Mouse (Mus musculus): ENCODE measurements around the gene Cldn34b2. TPM values are rescaled to one million over a fixed set of nuclear protein-coding genes. Genes with fewer than 3 reads are reported as not detected.
"Not testable (repeated sequence)": the region's sequence is repeated elsewhere in the genome, so short reads cannot be mapped to it uniquely, and the experiment has no call there.

Cldn34b2 gene
- not detected for total RNA-seq (2021)
- long read RNA-seq = 0 reads

GRCm38 (mm10) chrX:155128312-155128711 is at the start of gene Cldn34b2:
Cldn34b2 (minus strand) TSS chrX:155128412.
- DNase-seq (ENCODE audit: low spot score in 2 of 2) = not testable (repeated sequence)

GRCm38 (mm10) chrX:155177640-155178039 is 49.4 kb upstream of the Cldn34b2 start:
- no peak for DNase-seq (ENCODE audit: low spot score in 2 of 2)

DNA sequence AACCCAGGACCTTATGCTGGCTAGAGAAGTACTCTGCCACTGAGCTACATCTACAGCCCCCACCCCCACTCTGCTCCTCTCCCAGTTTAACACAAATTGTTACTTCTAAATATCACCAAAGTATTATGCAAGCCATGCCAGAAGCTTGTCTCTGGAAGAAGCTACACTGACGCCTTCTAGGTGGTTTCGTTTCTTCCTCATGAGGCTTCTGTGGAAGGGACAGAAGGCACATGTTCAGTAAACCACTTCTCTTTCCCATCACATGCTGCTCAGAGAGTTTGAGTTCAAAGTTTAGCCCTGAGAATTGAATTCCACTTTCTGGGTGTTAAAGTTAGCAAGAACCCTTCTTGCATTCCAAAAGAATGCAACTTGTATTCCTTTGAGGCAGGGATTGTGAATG is 49.0 kb upstream of the Cldn34b2 start:
- DNase-seq (ENCODE audit: low spot score in 2 of 2) = no peak

GRCm38 (mm10) chrX:155175568-155175967 is 47.4 kb upstream of the Cldn34b2 start:
- no peak for DNase-seq (ENCODE audit: low spot score in 2 of 2)

- no peak for DNase-seq (ENCODE audit: low spot score in 2 of 2)
These were observed 44.1 kb upstream of the Cldn34b2 start for GRCm38 (mm10) chrX:155172310-155172709.

DNA sequence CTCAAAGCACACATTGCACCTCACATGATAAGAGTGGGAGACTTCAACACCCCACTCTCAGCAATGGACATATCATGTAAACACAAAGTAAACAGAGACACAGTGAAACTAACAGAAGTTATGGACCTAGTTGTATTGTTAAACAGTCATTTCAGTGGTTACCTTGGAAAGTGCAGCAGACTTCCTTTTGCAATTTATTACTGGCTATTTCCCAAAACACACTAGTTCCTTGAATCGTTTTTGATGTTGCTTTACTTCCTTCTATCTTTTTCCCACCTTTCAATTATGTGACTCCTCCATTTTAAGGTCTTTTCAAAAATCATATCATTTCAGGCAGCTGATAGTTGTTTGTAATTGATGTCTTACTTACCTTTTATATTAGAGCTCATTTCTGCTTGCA is 43.5 kb upstream of the Cldn34b2 start:
- DNase-seq (ENCODE audit: low spot score in 2 of 2) = no peak

GRCm38 (mm10) chrX:155169886-155170285 is 41.7 kb upstream of the Cldn34b2 start:
- DNase-seq (ENCODE audit: low spot score in 2 of 2) = no peak

- DNase-seq (ENCODE audit: low spot score in 2 of 2) = no peak
These were observed 39.5 kb upstream of the Cldn34b2 start for GRCm38 (mm10) chrX:155167667-155168066.

DNA sequence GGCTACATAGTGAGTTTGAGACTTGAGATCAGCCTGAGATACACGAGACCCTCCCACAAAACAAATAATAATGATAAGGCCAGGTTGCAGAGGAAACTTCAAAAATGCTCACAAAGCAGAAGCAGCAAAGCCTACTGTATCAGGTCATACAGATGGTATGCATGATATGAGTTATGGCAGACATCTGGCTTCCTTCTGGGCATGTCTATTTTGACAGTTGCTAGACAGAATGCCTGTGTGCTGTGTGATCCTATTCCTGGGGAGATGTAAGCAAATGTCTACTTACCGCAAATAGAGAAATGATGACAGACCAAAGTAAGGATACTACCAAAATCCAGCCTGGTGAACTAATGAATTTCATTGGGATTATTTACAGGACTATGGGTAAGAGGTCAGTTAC is 38.1 kb upstream of the Cldn34b2 start:
- no peak for DNase-seq (ENCODE audit: low spot score in 2 of 2)

- no peak for DNase-seq (ENCODE audit: low spot score in 2 of 2)
These were observed 35.3 kb upstream of the Cldn34b2 start for GRCm38 (mm10) chrX:155163553-155163952.

DNA sequence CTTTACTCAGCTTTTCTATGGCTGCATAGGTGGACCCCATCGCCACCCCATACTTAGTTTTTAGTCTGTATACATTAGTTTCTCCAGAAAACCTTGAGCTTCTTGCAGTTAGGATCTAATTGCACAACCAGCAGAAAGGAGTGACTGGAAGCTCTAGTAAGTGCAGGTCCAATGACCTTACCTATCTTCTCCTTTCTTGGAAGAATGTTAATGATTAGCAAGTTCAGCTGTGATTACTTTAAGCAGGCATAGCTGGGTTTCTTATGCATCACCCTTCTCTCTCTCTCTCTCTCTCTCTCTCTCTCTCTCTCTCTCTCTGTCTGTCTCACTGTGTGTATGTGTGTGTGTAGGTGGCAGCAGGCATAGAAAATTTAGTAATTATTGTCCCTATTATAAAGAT is 23.7 kb upstream of the Cldn34b2 start:
- no peak for DNase-seq (ENCODE audit: low spot score in 2 of 2)

DNA sequence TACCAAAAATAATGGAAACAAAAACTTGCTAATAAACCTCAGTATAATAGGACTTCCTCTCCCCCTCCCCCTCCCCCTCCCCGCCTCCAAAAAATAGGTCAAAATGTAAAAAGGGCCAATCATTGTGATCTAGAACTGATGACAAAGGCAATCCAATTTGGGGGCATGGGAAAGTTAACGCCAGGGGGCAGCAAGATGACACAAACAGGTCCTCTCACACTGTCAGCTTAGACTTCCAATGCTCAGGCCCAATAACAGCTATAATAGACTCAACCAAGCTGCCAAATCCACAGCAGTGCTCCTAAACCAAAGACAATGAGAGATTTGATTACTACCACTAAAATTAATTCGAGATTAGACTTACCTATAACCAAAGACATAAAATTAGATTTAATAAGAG is 16.5 kb upstream of the Cldn34b2 start:
- peak in 1 of 2 experiments; percentile 70 for DNase-seq (ENCODE audit: low spot score in 2 of 2)

- DNase-seq (ENCODE audit: low spot score in 2 of 2) = peak in 1 of 2 experiments; percentile 32
These were observed 30.2 kb downstream of the Cldn34b2 start for GRCm38 (mm10) chrX:155098024-155098423.

DNA sequence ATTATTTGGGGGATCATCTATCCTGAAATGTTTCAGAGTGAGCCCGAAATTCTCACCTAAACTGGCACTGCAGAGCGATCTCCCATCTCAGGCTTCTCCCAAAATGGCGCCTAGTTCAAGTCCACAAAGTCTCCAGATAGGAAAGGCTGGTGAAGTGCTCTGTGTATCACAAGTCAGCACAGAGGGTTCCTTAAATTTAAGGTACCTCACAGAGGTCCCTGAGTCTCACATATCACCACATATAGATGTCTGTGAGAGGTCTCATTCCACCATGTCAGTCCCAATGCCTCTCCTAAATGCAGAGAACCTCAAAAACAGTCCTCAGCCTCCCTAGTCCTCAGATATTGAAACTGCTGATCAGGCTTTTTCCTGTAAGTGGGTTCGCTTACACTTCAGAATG is 34.6 kb downstream of the Cldn34b2 start, which contains the start of gene Magea2:
Gene Magea2 (minus strand): TSS at position 101 of the 400 bp plus-strand sequence.
- DNase-seq (ENCODE audit: low spot score in 2 of 2) = not testable (repeated sequence)

DNA sequence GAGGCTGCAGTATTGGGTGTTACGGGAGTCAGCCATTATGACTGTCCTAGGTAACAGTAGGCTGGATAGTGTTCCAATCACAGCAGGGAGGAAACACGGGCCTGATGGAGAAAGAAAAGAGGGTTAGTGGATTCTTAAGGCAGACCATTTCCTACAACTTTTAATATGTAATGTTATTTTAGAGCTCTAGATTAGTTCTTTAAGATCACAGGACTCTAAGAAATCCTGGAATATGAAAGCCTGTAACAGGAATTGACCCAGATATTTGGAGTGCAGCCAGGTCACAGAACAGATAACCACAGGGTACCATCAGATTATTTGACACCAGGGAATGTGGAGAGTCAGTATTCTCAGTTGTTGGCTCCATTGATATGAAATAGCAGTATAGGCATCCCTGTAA is 38.5 kb downstream of the Cldn34b2 start, which contains the start of gene Magea1:
Gene Magea1 (minus strand): TSS at position 101 of the 400 bp plus-strand sequence.
- not testable (repeated sequence) for DNase-seq (ENCODE audit: low spot score in 2 of 2)

Other genes starting within 250 kb of the Cldn34b2 start
- not detected for gene Cldn34b1, start 238.1 kb downstream of the Cldn34b2 start, total RNA-seq (2021)
- gene Magea6, start 192.4 kb downstream of the Cldn34b2 start, total RNA-seq (2021) = not detected
- not detected for gene Magea3, start 178.9 kb downstream of the Cldn34b2 start, total RNA-seq (2021)
- not detected for gene Magea8, start 132.6 kb downstream of the Cldn34b2 start, total RNA-seq (2021)
- gene Magea5, start 65.3 kb downstream of the Cldn34b2 start, total RNA-seq (2021) = not detected
- gene Magea1, start 38.6 kb downstream of the Cldn34b2 start, total RNA-seq (2021) = not detected
- not detected for gene Magea2, start 34.7 kb downstream of the Cldn34b2 start, total RNA-seq (2021)
- gene Sat1, start 88.0 kb upstream of the Cldn34b2 start, total RNA-seq (2021) = 10 to 100 TPM; 73.8 to 80.7 TPM
- gene Acot9, start 134.0 kb upstream of the Cldn34b2 start, total RNA-seq (2021) = 10 to 100 TPM; 18.0 to 20.3 TPM
- gene Prdx4, start 212.3 kb upstream of the Cldn34b2 start, total RNA-seq (2021) = 10 to 100 TPM; 15.2 to 19.8 TPM

Measured in layer of hippocampus, adult 18-20 months (tissue).